Mouse (Mus musculus) telencephalon, adult 2 months (tissue): ENCODE measurements around the gene Pqlc2.

ENCODE experiments used
- DNase-seq: peaks from one replicate; pipeline ENCODE4 v3.0.0-alpha.2; 2011; ENCODE audit warnings: low read depth, low spot score

Gene Pqlc2

DNA sequence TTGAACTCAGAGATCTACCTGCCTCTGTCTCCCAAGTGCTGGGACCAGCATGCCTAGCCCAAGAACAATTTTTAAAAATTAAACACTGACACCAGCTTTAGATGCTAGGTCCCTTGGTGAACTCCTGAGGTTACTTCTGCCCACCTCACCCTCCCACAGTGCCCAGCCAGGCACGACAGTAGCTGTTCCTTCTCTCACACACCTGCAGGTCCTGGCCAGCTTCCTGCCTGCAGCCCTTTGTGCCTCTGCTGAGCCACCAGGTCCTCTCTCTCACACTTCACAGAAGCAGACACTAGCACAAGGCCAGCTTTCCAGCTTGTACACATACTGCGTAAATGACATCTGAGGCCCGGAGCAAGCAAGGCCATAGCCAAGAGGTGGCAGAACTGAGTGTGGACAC, 5.0 kb downstream of the Pqlc2 start:
- DNase-seq, result no peak

DNA sequence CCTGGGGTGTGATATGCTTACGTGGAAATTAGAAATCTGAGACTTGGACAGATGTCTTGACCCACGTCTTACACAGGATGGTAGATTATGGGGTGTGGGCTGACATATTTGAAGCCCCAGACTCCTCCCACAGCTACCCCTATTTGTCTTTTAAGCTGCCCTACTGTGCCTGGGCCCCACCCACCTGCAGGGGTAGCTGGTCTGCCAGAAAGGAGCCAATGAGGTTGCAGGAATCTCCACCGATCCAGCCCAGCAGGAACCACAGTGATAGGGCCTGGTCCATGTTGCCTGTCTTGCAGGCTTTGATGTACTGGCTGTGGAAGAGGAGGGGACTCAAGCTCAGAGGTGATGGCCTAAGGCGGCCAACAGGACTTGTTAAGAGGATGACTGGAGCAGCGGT, 8.3 kb downstream of the Pqlc2 start:
- DNase-seq, result no peak

DNA sequence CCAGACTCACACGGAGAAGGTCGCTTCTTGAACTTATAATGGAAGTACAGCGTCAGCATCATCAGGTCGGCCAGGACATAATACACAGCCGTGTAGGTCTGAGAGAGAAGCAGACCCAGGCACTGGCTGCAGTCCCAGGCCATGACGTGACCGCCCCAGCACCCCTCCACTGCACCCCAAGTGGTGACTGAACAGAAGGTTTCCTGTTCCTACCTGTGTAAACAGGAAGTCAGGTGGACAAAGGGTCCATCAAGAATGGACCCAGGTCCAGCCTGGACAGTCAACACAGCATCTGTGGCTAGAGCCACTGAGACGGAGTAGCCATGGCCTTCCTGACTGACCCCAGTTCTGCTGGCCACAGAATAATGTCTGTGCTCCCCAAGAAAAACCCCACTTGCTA, 8.7 kb downstream of the Pqlc2 start:
- DNase-seq, result no peak

GRCm38 (mm10) chr4:139298671-139299366, 11.7 kb downstream of the Pqlc2 start:
- peak; percentile 45 for DNase-seq

- no peak for DNase-seq
These were observed 12.9 kb downstream of the Pqlc2 start for GRCm38 (mm10) chr4:139297566-139297965.

GRCm38 (mm10) chr4:139292038-139292437, 18.5 kb downstream of the Pqlc2 start:
- DNase-seq, result no peak

DNA sequence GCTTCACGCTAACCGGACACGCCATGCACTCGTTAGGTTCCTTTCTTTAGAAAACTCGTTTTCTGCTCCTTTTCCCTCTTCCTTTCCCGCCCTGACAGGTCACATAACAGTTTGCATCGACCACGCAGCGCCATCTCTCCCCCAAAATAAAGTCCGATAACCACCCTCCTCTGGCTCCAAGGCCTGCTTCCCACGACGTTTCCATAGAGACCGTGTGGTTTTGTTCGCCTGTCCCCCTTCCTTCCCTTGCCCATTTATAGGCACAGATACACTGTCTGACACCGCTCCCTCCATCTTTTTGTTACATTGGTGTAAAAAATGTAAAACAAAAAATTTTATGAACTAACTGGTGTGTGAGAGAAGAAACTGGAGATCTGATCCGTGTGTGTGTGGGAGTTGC, 19.4 kb downstream of the Pqlc2 start:
- peak; percentile 40 for DNase-seq

GRCm38 (mm10) chr4:139289017-139289416, 21.5 kb downstream of the Pqlc2 start:
- peak; percentile 47 for DNase-seq

DNA sequence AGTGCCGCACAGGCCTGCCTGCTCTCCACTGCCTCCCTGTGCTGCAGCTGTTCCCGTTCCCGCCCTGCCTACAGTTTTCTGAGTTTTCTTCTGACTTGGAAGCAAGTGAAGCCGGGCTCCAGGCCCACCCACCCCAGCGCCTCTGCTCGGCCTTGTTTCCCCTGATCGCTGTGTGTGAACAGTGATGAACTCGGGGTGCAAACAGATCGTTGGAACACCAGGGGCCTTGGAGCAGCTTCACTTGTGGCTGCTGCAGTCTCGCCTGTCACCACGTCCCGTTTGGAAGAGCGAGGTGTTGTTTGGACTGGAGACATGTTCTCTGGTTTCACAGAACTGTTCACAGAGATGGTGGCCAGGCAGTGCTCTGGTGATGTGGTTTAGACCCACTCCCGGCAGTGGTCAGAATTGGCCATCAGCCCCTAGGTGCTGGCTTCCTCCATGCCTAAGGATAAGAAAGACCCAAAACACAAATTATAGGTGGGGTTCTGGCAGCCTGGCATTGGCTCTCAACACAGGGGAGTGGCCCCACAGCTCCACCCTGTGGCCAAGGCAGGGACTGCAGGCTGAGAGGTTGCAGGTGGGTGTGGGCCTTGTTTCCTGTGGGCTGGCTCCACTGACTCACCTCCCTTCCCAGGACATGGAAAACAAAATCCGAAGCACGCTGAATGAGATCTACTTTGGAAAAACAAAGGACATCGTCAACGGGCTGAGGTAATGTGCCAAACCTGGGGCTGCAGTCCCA, 23.2 kb downstream of the Pqlc2 start:
- no peak for DNase-seq

- no peak for DNase-seq
These were observed 24.3 kb downstream of the Pqlc2 start for GRCm38 (mm10) chr4:139286234-139286633.

GRCm38 (mm10) chr4:139284877-139285276, 25.6 kb downstream of the Pqlc2 start:
- DNase-seq, result no peak

DNA sequence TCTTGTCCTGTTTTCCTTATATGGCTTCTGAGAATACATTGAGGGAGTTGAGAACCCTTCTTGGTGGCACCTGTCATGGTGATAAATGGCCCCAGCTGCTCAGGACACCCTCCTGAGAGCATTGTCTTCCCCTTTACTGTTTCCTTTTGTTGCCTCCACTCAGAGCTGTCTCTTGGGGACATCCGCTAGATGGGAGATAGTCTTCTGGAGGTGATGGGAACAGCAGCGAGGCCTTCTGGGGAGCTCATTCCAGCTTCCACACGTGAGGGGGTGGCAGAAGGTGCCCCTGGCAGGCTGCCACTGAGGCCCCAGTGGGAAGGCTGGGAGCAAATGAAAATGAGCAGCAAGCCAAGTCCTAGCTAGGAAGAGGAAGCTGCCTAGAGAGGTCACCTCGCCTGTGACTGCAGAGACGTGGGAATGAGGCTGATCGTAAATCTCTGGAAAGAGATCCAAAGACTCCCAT, 27.5 kb downstream of the Pqlc2 start:
- no peak for DNase-seq

- no peak for DNase-seq
These were observed 28.6 kb downstream of the Pqlc2 start for GRCm38 (mm10) chr4:139281791-139282345.

DNA sequence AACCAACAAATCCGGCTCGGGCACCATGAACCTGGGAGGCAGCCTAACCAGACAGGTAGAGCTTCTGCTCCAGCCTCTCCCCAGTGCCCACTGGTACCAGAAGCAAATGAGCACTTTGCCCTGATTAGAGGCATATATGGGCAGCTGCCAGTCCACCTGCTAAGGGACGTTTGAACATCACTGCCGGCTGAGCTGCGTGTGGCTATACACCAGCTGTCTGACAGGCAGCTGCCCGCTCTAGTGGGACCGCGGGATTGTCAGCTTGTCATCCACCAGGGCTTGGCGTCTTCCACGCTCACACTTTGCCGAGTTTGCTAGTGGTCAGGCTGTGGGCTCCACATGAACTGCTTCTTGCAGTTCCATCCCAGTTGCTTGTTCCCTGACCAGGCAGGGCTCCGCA, 30.0 kb downstream of the Pqlc2 start:
- no peak for DNase-seq

DNA sequence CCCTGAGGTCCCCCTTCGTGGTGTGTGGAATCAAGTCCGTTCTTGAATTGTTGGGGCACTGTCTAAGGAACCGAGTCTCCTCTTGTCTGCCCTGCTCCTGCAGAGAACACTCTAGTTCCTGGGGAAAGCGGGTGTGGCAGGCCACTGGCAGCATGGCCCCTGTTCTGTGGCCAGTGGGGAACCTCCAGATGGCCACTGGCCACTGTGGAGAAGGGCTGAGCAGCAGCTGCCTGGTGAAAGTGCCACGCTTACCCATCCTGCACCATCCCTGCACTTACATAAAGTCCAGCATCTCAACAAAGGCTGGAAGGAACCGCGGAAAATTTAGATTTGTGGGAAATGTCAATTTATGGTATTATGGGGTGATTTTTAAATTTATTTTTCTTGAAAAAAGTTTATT, 34.1 kb downstream of the Pqlc2 start:
- DNase-seq, result no peak

DNA sequence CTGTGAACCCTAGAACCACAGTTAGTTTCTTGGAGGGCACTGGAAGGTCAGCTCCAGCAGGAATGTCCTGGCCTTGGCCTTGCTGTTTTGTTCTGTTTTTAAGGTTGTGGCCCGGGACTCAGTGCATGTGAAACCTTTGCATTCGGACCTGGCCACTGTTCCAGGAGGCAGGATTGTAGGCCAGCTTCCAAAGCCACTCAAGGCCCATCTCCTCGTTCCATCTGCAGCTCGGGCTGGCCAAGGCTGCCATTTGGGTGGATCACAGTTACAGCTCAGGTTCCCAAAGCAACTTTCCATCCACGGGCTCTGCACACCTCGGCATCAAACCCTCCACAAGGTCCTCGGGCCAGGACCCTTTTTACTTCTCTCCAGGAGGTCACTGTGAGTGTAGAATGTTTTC, 35.9 kb downstream of the Pqlc2 start:
- DNase-seq, result no peak

DNA sequence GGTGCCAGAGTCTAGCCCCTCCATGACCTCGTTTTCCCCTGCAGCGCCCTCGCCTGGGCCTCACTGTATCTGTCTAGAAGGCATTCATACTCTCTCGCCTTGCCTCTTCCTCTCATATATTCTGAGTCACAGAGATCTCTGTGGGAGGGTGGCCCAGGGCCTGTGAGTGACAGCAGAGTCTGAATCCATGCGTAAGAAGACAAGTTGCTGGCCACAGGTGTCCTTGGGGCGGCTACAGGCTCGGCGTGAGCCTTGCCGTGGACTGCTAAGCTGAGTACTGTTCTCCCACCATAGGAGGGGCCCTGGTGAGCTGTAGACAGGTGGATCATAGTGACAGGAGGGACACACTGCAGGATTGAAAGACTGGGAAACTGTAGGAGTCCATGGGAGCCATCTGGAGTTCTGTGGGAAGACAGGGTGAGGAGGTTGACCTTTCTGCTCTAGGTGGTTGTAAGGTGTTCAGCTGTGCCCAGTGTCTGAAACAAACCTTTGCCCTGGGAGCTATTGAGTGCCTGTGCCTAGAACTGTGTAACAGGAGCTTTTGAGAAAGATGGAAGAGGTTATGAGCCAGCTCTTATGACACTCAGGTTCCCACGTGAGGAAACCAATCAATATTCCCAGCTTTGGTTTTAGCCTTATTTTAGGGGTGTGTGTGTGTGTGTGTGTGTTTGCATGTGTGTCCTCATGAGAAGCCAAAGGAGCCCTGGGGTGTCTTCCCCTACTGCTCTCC, 37.4 kb downstream of the Pqlc2 start:
- DNase-seq, result no peak

- DNase-seq, result no peak
These were observed 38.9 kb downstream of the Pqlc2 start for GRCm38 (mm10) chr4:139271562-139271961.

- no peak for DNase-seq
These were observed 40.3 kb downstream of the Pqlc2 start for GRCm38 (mm10) chr4:139270168-139270567.

DNA sequence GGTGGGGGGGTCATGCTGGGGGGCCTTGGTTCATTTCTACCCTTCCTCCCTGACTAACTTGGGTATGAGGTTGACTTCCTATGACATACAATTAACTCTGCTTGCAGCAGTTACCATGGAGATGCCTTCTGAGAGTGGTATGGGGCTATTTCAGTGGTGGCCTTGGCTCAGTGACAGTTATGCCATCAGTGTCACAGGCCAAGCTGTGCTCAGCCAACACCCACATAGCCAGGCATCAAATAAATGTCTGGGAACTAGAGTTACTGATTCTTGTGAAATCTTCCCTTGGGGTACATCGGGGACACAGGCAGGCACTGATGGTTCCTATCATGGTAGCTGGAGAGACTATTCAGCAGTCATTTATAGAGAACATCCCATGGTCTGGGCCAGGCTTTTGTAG, 42.3 kb downstream of the Pqlc2 start:
- no peak for DNase-seq

GRCm38 (mm10) chr4:139267335-139267734, 43.2 kb downstream of the Pqlc2 start:
- no peak for DNase-seq

- DNase-seq, result no peak
These were observed 44.0 kb downstream of the Pqlc2 start for GRCm38 (mm10) chr4:139266500-139266865.
